Mouse (Mus musculus): ENCODE measurements around the gene Lman2l. TPM values are rescaled to one million over a fixed set of nuclear protein-coding genes. Genes with fewer than 3 reads are reported as not detected.

Lman2l gene
- polyA plus RNA-seq, 1 experiment = 9.3 TPM

- WGBS = 14% methylated on average over 4 of the region's 4 CpGs
- no peak for DNase-seq (ENCODE audit: low read depth, low spot score)
These were observed 20.6 kb upstream of the Lman2l start for GRCm38 (mm10) chr1:36465641-36466160.

DNA sequence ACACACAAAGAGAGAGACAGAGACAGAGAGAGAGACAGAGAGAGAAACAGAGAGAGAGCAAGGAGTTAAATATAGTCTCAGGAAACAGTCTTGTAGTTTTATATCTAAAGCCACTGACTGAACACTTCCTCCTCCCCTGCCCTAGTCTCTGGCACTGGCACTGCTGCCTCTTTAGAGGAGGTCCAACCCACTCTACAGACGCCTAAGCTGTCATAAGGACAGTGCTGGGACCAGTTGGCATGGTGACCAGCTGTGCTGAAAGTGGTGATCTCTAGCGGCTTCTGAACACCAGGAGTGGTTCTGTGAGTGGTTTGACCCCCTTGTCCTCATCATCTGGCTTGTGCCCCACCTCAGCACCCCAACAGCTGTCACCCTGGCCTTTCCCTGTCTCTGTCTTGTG lies 16.8 kb upstream of the Lman2l start:
- 21% methylated on average over 2 of the region's 2 CpGs for WGBS
- DNase-seq (ENCODE audit: low read depth, low spot score) = no peak

GRCm38 (mm10) chr1:36458169-36458568 lies 13.1 kb upstream of the Lman2l start:
- DNase-seq (ENCODE audit: low read depth, low spot score) = no peak
- WGBS = 68% methylated on average over 5 of the region's 5 CpGs

GRCm38 (mm10) chr1:36457388-36458014 lies 12.4 kb upstream of the Lman2l start:
- DNase-seq (ENCODE audit: low read depth, low spot score) = no peak
- 24% methylated on average over 7 of the region's 7 CpGs for WGBS

- WGBS = 89% methylated on average over 6 of the region's 6 CpGs
- no peak for DNase-seq (ENCODE audit: low read depth, low spot score)
These were observed 9.2 kb upstream of the Lman2l start for GRCm38 (mm10) chr1:36454055-36454815.

DNA sequence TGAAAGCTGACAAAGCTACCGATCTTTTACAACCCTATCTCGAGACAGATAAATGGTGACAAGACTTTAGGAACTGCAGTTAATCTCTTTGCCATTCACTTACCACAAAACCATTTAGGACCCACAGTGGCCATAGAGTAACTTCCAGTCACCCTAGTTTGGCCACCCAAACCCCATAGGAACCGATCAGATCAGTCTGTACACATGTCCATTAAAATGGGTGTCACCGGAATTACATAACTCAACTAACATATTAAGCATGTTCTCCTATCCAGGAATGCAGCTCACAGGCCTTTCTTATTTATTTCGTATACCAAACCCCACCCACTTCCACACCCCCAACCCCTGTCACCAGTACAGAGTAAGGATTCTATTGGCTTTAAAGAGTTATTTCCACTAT lies 1.8 kb upstream of the Lman2l start:
- 80% methylated on average over 5 of the region's 5 CpGs for WGBS
- no peak for DNase-seq (ENCODE audit: low read depth, low spot score)

DNA sequence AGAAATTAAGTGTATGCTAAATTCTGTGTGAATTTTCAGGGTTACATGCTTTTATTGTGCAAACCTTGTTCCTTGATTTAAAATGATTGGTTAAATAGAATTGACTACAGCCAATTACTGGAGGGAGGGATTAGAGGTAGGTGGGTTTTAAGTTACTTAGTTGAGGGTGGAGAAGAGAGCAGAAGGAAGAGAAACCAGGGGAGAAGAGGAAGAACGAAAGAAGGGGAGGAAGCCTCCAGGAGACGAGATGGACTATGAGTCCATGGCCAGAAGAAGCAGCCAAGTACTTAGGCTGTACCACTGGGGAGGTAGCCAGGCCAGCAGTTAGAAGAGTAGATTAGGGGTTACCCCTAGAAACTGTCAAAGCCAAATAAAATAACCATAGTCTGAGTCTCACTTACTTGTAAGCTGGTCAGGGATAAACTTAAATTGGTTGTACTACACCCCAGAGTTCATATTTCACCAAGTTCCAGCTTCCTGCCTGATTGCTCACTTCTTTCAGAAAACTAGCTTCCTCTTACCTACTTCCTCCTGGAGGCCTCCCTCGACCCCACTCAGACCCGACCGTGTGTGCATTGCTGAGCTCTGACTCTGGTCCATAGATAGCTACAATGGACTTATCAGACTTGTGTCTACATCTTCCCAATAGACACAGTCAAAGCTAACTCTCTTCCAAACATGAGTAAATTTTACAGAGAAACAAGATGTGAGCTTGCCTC lies 1.2 kb upstream of the Lman2l start:
- DNase-seq (ENCODE audit: low read depth, low spot score) = no peak
- WGBS = 77% methylated on average over 5 of the region's 5 CpGs

DNA sequence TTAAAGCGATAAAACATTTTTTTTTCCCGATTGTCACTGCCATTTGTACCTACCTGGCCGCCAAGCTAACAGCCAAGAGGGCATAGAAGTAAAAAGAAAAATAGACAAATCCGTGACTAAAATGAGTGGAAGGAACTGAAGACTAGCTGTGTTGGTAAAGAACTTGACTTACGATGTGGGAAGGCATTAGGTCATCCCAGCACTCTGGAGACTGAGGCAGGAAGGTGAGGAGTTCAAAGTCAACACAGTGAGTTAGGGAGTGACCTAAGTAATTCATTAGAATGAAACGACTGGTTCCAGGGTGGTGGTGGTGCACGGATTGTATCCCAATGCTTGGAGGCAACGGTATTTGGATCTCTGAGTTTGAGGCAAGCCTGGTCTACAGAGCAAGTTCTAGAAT lies 437 bp upstream of the Lman2l start:
- WGBS = 35% methylated on average over 8 of the region's 8 CpGs
- no peak for DNase-seq (ENCODE audit: low read depth, low spot score)

DNA sequence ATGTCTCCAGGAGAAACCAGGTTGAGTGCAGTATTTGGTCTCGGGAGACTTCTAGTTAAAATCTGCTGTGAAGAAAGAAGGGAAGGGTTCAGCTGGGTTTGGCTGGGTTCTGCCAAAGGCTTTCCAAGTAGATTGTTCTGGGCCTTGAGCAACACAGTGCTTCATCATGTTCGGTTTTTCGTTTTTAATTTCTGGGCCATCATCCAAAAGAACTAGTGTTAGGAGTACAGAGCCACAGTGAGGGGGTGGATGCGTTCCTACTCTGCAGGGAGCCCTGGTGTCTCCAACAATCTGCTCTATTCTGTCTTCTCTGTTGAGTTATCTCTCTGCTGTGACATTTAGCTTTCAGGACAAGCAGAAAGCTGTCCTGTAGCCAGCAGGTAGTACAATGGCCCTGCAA lies 4.0 kb downstream of the Lman2l start:
- 71% methylated on average over 4 of the region's 4 CpGs for WGBS
- no peak for DNase-seq (ENCODE audit: low read depth, low spot score)

DNA sequence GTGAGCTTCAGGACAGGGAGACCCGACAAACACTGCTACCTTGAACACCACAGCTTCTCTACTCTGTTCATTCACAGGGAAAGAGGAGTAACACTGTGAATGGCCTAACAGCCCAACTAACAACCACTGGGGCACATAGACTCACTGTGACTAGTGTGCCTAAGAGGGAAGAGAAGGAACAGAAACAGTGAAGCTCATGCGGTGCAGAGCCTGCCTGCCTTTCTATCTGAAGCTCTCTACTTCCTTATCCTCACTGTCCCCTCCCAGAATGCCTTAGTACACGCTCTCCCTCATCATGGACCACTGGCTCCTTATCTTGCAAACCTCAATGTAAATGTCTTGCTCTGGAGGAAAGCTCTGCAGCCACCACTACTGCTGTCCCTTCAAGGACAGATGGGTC lies 7.8 kb downstream of the Lman2l start:
- no peak for DNase-seq (ENCODE audit: low read depth, low spot score)
- 93% methylated on average over 3 of the region's 3 CpGs for WGBS

DNA sequence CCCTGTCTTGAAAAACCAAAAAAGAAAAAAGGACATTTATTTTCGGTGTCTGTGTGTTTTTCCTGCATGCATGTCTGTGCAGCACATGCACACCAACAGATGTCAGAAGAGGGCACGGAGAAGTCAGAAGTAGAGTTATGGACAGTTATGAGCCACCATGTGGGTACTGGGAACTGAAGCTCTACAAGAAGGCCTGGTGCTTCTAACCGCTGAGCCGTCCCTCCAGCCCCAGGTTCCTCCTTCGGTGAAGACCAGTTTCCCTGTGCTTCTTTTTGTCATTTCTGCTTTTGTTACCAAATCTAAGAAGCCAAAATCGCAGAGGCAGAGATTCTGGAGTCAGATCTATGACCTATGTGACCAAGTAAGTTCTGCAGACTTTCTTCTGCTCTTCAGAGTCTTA lies 8.6 kb downstream of the Lman2l start:
- 93% methylated on average over 6 of the region's 6 CpGs for WGBS
- no peak for DNase-seq (ENCODE audit: low read depth, low spot score)

- WGBS = 79% methylated on average over 4 of the region's 4 CpGs
- DNase-seq (ENCODE audit: low read depth, low spot score) = no peak
These were observed 10.0 kb downstream of the Lman2l start for GRCm38 (mm10) chr1:36435071-36435470.

GRCm38 (mm10) chr1:36433616-36434015 lies 11.5 kb downstream of the Lman2l start:
- no peak for DNase-seq (ENCODE audit: low read depth, low spot score)
- 94% methylated on average over 3 of the region's 3 CpGs for WGBS

- WGBS = 74% methylated on average over 4 of the region's 4 CpGs
- DNase-seq (ENCODE audit: low read depth, low spot score) = no peak
These were observed 12.1 kb downstream of the Lman2l start for GRCm38 (mm10) chr1:36432999-36433398.

DNA sequence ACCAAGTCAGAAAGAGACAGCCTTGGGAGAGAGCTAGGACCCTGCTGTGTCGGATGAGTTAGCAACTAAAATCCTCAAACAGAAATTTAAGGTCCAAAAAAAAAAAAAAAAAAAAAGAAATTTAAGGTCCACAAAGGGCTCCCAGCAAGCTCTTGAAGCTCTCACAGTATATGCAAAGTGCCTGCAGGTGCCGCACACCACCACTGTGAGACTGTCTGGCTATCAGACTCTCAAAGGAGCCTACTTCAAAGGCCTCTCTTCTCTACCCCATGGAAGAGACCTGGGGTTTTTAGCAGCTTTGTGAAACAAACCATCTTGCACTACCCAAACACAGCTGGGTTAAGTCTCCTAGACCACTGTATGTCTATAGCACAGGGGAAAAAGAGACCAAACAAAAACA lies 15.6 kb downstream of the Lman2l start:
- 96% methylated on average over 2 of the region's 2 CpGs for WGBS
- no peak for DNase-seq (ENCODE audit: low read depth, low spot score)

DNA sequence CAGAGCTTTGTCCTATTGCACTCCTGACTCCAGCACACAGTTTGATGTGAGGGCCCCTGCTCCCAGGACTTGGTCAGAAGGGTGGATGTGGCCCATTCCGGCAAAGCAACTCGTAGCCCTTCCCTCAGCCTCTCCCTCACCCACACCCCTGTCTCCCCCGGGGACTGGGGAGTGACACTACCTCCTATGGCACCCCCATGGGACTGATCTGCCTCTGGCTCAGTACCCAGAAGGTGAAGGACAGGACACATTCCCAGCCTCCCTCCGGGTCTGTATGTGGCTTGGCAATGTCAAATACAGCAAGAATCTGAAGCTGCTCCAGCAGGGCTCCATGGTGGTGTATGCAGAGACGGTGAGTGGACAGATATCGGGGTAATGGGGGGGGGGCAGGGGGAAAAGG lies 40.5 kb downstream of the Lman2l start:
- no peak for DNase-seq (ENCODE audit: low read depth, low spot score)
- WGBS = 70% methylated on average over 6 of the region's 6 CpGs

DNA sequence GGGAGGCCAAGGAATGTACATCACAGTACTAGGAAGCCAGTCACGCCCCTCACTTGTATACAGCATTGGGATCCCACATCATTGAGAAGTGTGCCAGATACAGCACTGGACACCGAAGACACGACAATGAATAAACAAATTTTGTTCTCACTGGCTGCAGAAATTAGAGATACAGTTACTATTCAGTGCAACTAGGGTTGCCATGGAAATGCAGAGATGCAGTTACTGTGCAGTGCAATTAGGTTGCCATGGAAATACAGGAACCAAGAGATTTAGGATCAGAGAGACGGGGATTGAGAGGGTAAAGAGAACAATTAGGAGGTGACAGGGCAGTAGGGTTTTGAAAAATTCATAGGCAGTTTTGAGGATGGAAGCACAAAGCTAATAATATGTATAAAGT lies 43.6 kb downstream of the Lman2l start:
- DNase-seq (ENCODE audit: low read depth, low spot score) = no peak
- WGBS = 64% methylated on average over 4 of the region's 4 CpGs

DNA sequence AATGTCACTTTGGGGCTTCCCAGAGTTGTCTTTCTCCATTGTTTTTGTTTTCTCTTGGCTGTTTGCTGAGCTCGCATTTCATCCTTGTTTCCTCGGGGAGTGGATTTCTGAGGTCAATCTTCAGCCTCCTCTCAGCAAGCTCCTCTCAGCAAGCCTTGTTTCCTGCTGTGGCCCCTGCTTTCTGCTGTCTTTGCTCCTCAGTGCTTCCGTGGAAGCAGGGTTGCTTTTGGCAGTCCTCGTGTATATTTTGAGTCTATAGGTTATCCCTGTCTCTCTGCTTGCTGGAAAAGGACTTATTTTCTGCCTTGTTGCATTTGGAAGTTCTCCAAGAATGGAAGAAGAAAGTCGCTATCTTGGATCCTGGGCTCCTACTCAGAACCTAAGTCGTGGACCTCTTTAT lies 48.0 kb downstream of the Lman2l start:
- WGBS = 18% methylated on average over 6 of the region's 6 CpGs
- no peak for DNase-seq (ENCODE audit: low read depth, low spot score)

DNA sequence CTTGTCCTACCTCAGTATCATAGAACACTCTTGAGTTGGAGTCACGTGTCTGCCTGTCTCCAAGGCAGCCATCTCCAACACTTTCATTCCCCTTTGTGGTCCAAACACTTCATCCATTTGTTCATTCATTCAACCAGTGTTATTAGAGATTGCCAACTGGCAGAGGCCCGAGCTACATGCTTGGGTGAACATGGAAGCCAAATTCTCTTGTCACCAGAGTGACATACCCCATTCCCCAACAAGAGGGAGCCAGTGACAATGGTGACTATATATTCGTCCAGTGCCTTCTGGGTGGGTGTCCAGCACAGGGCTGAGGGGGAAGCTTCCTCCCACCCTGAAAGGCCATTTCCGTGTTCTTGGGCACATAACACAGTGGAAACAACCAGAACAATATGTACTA lies 65.5 kb downstream of the Lman2l start:
- DNase-seq (ENCODE audit: low read depth, low spot score) = no peak

DNA sequence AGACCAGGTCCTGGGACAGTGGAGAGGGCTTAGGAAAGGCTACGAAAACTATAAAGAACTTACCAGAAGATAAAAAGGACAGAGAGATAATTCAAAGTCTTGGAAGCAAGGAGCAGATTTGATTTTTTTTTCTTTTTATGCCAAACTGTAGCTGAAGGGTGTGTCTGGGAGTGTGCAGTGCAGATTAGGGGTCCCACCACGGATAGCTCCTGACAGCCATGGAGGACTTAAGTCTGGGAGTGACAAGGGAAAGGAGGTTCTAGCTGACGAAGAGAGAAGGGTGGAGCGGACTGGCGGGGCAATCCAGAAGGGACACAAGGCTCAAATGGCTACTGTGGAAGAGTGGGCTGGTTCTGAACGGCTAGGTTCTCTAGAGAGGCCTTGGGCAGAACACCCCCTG lies 66.2 kb downstream of the Lman2l start:
- no peak for DNase-seq (ENCODE audit: low read depth, low spot score)
- 71% methylated on average over 6 of the region's 6 CpGs for WGBS

More for the DNA sequence above, 65.5 kb downstream of the Lman2l start:
- 73% methylated on average over 4 of the region's 4 CpGs for WGBS
